Mouse (Mus musculus) mouse embryonic stem cell (cell line): Measurements from ENCODE around the gene Cacna1g.
"Not testable (repeated sequence)": the region's sequence is repeated elsewhere in the genome, so short reads cannot be mapped to it uniquely, and the experiment has no call there.

Experiments used
- in situ Hi-C, 2 experiments: fragments of 300-500 bp; cut with MboI; formaldehyde crosslinking; loops; 1 replicate in 1 of 2; 3 replicates in 1 of 2; pipeline ENCODE4 v1.14.3; 2019 to 2020; ENCODE audit warnings: low sequenced_read_pairs in 2 of 2, low pct_unique_long_range_greater_than_20kb in 1 of 2, mixed read lengths in 1 of 2; ENCODE audit not compliant: unreplicated experiment in 1 of 2

Cacna1g gene

GRCm38 (mm10) chr11:94420991-94421390, 53.0 kb downstream of the Cacna1g start:
- in situ Hi-C loops = no loop called here

DNA sequence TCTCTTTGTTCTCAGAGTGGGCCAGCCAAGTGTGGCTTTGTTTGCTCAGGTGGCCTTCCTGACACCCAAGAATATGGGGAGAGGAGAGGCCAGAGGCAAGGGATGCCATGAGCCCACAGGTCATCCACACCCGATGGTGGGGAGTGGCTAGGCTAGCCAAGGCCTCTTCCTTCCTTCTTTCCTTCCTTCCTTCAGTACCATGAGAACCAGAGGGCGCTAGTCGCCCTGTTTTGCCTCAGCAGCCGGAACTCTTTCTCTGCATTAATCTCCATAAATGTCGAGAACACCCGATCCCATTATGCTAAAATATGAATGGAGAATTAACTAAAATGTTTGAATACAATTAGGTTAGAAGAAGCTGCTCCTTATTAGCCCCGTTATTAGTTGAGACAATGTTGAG, 53.7 kb downstream of the Cacna1g start:
- in situ Hi-C loops = no loop called here

DNA sequence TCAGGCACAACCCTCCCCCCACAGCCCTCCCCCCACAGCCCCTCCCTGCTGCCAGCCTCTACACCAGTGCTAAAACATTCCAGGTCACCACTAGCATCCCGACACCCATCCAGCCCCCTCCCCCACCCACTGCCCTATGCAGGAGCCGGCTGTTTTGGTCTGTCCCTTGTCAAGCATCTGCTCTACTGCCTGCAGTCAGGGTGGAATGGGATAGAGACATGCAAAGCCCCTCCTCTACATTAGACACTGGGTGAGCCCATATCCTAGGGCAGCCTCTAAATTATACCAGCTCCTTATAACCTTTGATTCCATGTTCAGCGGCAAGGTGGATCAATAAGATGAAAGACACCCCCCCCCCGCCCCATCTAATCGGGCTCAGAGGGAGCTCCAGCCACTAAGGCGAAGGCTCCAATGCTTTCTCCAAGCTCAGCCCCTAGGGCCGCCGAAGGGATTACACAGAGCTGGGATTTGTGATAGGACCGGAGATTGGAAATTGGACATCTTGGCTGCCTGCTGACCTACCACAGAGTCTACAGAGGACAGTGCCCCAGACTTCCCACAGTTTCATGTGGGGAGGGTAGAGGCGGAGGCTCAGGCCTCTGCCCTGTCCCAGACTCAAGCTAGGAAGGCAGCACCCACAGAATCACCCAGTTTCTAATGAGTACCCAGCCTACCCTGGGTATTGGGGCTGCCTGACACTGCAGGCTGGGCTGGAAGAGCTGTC, 54.8 kb downstream of the Cacna1g start:
- in situ Hi-C loops = no loop called here

DNA sequence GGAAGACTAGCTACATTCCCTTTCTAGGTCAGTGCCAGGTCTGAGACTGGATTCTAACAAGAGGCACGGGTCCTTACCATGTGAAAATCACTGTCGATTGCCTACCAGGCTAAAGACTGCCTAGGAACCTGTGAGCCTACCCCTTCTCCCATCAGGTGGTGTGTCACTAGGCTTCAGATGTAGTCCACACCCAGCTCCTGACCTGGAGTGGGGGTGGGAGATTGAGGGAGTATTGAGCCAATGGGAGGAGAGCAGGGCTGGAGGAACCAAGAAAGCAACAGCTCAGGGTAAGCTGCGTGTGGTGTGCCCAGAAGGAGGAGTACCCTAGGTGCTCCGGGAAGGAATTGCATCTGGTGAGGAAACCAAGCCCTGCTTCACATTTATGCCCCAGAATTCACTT, 60.0 kb downstream of the Cacna1g start:
- in situ Hi-C loops = no loop called here

DNA sequence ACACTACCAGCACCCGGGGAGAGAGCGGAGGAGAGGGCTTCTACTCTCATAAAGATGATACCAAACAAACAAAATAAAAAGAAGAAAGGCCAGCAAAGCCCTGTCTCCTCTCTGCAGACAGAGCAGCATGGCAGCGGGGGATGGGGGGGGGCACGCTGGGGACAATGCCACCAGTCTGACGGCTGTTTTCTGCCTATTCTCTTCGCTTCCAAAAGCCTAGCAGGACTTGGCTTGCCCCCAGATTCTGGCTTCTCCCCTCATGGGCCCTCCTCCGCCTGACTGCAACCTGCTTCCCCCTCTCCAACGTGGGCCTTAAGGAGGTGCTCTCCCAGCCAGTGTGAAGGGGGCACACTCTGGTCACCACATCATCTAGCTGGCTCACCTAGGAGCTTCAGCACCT, 60.5 kb downstream of the Cacna1g start:
- in situ Hi-C loops = no loop called here

- in situ Hi-C loops = no loop called here
Measured at GRCm38 (mm10) chr11:94412998-94413469, 61.0 kb downstream of the Cacna1g start.

DNA sequence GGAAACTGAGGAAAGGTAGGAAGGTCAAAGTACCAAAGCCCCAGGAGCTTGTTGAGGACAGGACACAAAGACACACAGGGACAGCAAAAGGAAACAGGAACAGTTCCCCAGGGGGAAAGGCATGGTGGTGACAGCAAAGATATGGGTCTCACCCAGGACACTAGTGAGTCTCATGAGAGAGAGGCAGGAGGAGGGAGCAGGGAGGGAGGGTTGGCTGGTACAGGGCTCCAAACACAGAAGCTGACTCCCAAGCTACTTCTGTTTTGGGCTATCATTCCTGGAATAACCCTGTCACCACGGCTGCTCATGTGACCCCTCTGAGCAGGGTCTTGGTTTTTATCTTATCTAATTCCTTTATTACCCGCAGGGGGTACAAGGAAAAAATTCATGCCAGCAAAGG, 61.4 kb downstream of the Cacna1g start:
- in situ Hi-C loops = no loop called here

- in situ Hi-C loops = no loop called here
Measured at GRCm38 (mm10) chr11:94407803-94408321, 66.1 kb downstream of the Cacna1g start.

GRCm38 (mm10) chr11:94405348-94405747, 68.7 kb downstream of the Cacna1g start:
- in situ Hi-C loops = no loop called here

GRCm38 (mm10) chr11:94404641-94405260, 69.2 kb downstream of the Cacna1g start:
- in situ Hi-C loops = loop anchor here in 1 of 2 experiments (5.0 kb wide), 1 partner anchor 57 kb away; no protein-coding TSS in a partner anchor

GRCm38 (mm10) chr11:94404178-94404577, 69.8 kb downstream of the Cacna1g start:
- in situ Hi-C loops = loop anchor here in 1 of 2 experiments (5.0 kb wide), 1 partner anchor 57 kb away; no protein-coding TSS in a partner anchor

DNA sequence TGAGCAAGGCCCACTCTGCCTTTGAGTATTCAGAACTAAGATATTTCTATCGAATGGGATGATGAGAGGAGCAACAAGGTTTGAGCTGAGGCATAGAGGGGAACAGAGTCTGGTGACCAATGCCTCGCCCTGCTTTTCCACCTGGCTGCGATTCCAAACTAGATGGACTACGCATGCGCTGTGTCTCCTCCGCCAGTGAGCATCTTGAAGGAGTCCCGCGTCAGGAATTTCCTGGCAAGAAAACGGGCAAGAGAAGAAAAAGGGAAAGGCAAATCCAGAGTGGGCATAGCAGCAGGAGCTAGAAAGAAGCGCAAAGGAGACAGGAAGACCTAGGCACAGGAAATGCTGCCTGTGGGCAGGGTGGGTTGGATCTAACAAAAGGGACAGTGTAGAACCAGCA, 70.2 kb downstream of the Cacna1g start:
- in situ Hi-C loops = loop anchor here in 1 of 2 experiments (5.0 kb wide), 1 partner anchor 56 kb away; no protein-coding TSS in a partner anchor

DNA sequence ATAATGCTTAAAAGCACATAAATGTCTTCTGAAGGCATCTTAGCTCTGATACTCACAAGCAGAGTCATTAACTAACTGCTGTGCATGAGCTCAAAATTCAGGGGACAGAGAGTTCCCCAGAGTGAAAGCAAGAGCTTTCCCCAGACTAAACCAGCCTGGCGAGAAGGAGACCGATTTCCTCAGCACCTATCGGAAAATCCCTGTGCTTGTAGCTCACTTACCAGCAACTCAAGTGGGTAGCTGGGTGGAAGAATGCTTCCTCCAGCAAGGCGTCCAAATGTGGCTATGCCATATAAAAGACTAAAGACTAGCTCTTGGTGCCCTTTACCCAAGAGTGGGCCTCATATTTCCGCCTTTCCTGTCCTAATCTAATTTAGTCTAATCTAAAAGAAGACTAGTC, 71.3 kb downstream of the Cacna1g start:
- in situ Hi-C loops = loop anchor here in 1 of 2 experiments (5.0 kb wide), 1 partner anchor 55 kb away; no protein-coding TSS in a partner anchor

- in situ Hi-C loops = loop anchor here in 1 of 2 experiments (5.0 kb wide), 1 partner anchor 55 kb away; no protein-coding TSS in a partner anchor
Measured at GRCm38 (mm10) chr11:94402029-94402428, 72.0 kb downstream of the Cacna1g start.

GRCm38 (mm10) chr11:94400996-94401395, 73.0 kb downstream of the Cacna1g start:
- in situ Hi-C loops = loop anchor here in 1 of 2 experiments (5.0 kb wide), 1 partner anchor 54 kb away; no protein-coding TSS in a partner anchor

DNA sequence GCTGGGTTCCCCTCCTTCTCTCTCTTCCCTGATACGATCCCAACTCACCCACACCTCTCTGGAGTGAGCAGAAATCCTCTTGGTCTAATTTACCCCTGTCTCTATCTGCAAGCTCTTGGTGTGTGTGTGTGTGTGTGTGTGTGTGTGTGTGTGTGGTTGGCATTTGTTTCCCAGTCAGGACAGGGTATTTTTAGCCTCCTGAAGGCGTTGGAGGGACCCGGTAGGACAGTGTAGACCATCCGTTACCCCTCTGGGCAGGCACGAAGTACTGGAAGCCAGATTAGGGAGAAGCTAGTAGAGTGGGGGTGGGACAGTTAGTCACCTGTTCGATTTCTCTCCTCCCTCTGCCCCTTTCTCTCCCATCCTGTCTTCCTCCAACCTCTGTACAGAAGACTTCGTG, 79.9 kb downstream of the Cacna1g start:
- in situ Hi-C loops = no loop called here

DNA sequence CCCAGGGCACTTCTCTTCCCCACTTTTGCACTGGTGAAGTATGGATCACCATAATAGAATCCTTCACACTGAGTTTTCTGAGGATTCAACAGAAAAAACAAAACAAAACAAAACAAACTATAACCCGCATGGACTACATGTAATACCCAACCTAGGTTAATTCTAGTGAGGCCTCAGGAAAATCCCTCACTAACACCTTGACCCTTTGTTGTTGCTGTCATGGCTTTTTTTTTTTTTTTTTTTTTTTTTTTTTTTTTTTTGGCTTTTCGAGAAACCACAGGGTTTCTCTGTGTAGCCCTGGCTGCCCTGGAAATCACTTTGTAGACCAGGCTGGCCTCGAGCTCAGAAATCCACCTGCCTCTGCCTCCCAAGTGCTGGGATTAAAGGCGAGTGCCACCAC, 80.5 kb downstream of the Cacna1g start:
- in situ Hi-C loops = not testable (repeated sequence)

GRCm38 (mm10) chr11:94392672-94393109, 81.3 kb downstream of the Cacna1g start, which contains the start of gene Abcc3:
TSS of gene Abcc3 (minus strand) at chr11:94392997.
- in situ Hi-C loops = no loop called here

DNA sequence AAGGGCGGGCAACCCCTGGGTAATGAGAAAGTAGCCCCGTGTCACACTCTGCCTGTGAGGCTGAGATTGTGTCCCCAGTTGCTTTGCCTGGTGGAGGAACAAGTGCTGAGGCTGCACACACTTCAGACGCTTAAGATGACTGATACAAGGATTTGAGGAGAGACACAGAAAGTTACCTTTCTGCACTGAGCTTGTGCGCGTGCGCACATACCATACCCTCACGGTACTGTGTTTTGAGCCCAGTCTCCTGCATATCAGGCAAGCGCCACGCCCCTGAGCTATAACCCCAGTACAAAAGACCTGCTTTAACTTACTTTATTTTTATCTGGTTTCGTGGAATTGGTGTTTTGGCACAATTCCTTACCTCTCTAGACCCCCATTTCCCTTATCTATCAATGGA, 82.3 kb downstream of the Cacna1g start:
- in situ Hi-C loops = no loop called here
